Mouse (Mus musculus): ENCODE results near the gene Ccdc61.

DNA sequence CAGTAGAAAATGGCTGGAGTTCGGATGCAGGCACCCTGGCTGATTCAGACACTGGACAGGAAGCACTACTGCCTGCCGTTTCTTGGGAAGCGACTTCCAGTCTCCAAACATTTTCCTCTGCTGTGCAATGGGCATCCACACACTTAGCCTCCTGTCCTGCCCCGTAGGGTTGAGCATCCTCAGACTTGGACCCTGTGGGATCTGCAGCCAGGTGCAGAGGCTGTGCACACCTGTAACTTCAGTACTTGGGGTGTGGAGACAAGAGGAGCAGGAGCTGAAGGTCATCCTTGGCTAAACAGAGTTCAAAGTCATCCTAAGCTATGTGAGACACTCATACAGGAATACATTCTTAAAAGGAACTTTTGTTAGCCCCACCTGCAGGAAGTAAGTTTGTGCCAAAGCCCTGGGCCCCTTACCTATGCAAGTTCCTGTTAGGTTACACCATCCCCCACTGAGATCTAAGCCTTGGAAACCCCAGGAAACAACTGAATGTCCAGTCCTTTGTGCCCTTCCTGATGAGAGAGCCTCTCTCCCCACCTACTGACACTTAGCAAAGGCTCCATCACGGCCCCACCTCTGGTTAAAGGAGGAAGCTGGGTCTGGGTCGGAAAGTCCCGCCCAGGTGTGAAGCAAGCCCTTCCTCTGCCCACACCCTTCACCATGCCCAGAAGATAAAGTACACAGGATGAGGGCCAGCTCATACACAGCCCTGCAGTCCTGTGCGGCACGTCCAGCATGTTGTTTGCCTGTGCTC is 26.0 kb downstream of the Ccdc61 start:
- no peak for TF ChIP-seq CTCF (IDR thresholded peaks at IDR 0.05; ENCODE audit: low read depth)
- TF ChIP-seq EP300 (optimal IDR thresholded peaks at IDR 0.05) = no peak
